Mouse (Mus musculus) ES-E14 (cell line): ENCODE measurements at regions not wholly inside any gene's neighbourhood (a gene's known extent, or its start where the extent isn't known, plus 50 kb on each side); places are given as distances from the start of the nearest gene placed in this dataset.
"Not testable (repeated sequence)": the region's sequence is repeated elsewhere in the genome, so short reads cannot be mapped to it uniquely, and the experiment has no call there.

Source experiments
- CHD2 ChIP-seq: IDR thresholded peaks from 2 replicates; pipeline ENCODE4 v1.6.1; 2014; ENCODE audit warnings: mild to moderate bottlenecking, low read depth, low read length, inconsistent platforms
- HCFC1 ChIP-seq: IDR thresholded peaks from 2 replicates; pipeline ENCODE4 v1.6.1; 2012; ENCODE audit warnings: low read length, inconsistent platforms, borderline replicate concordance; ENCODE audit not compliant: insufficient read depth
- MAFK ChIP-seq: IDR thresholded peaks from 2 replicates; pipeline ENCODE4 v1.6.1; 2014; ENCODE audit warnings: mild to moderate bottlenecking, low read depth, low read length, inconsistent platforms; ENCODE audit not compliant: insufficient read depth
- ZC3H11A ChIP-seq: IDR thresholded peaks from 2 replicates; pipeline ENCODE4 v1.6.1; 2012; ENCODE audit warnings: low read depth, mild to moderate bottlenecking, inconsistent platforms, low read length, borderline replicate concordance
- ZNF384 ChIP-seq: IDR thresholded peaks from 2 replicates; pipeline ENCODE4 v1.6.1; 2012; ENCODE audit warnings: low read depth, low read length, inconsistent platforms

- not testable (repeated sequence) for TF ChIP-seq ZC3H11A, HCFC1, CHD2, ZNF384, MAFK
Observed at GRCm38 (mm10) chr6:48341367-48341766, 54.0 kb upstream of the Krba1 start.
